In genomic region chr17:4994504-4994812, GRCm38 (mm10) we compare ENCODE assay signal across 8 mouse cellular contexts. TPM values are rescaled to one million over a fixed set of nuclear protein-coding genes. Genes with fewer than 3 reads are reported as not detected.
DNase-seq lines count a peak whose midpoint lies in the region; ATAC-seq and TF ChIP-seq lines count a peak whose summit lies in the region.

No protein-coding gene starts in this region.

- TF ChIP-seq CTCF in left cerebral cortex, adult 2 months (IDR thresholded peaks at IDR 0.05) = no peak

- peak in 1 of 2 experiments; percentile 43 for DNase-seq in left cerebral cortex, adult 2 months (ENCODE audit: extremely low spot score in 1 of 2, low spot score in 2 of 2)
- no peak for DNase-seq in left cerebral cortex, postnatal 10 days (ENCODE audit: extremely low spot score in 1 of 2, low spot score in 2 of 2)
- DNase-seq in hindbrain, embryonic 14.5 days (ENCODE audit: low spot score) = no peak
- DNase-seq in frontal cortex, postnatal 25 days (ENCODE audit: low spot score in 2 of 2) = no peak
- DNase-seq in cerebellum, postnatal 36 days = no peak
- DNase-seq in ovary, adult 18-20 months (ENCODE audit: low spot score) = no peak

- intact Hi-C loops in left cerebral cortex, adult 2 months (cut with DNase I) = loop anchor here (1.0 to 10.0 kb wide), 3 partner anchors 86 to 530 kb away; no protein-coding TSS in a partner anchor
- intact Hi-C loops in left cerebral cortex, postnatal 10 days (cut with DNase I) = loop anchor here (2.0 to 5.0 kb wide), 2 partner anchors 86 to 217 kb away; no protein-coding TSS in a partner anchor

- peaks cover 5% of the 10 kb centered on the region; the same call in 1 of the 2 replicates for H3K4me1 ChIP-seq in embryonic facial prominence, embryonic 12.5 days
- H3K4me1 ChIP-seq in hindbrain, embryonic 14.5 days (replicated peaks; ENCODE audit: control insufficient read depth, insufficient read depth, low read length) = peaks cover 36% of the 10 kb centered on the region
- peaks cover 22% of the 10 kb centered on the region for H3K4me1 ChIP-seq in midbrain, embryonic 16.5 days (ENCODE audit: control insufficient read depth, insufficient read depth, low read length)

- no peaks in the 10 kb centered on the region for H3K36me3 ChIP-seq in embryonic facial prominence, embryonic 12.5 days
- no peaks in the 10 kb centered on the region for H3K36me3 ChIP-seq in hindbrain, embryonic 14.5 days (replicated peaks; ENCODE audit: control insufficient read depth, insufficient read depth)
- H3K36me3 ChIP-seq in midbrain, embryonic 16.5 days (ENCODE audit: control insufficient read depth, insufficient read depth, low read length) = no peaks in the 10 kb centered on the region

- H3K27ac ChIP-seq in left cerebral cortex, adult 2 months = peak overlapping the region; percentile 99
- H3K27ac ChIP-seq in embryonic facial prominence, embryonic 12.5 days = peak overlapping the region; percentile 100
- H3K27ac ChIP-seq in hindbrain, embryonic 14.5 days = peak overlapping the region; percentile 100
- peak overlapping the region; percentile 100 for H3K27ac ChIP-seq in midbrain, embryonic 16.5 days (ENCODE audit: low read length)

- H3K27me3 ChIP-seq in embryonic facial prominence, embryonic 12.5 days = no peaks in the 10 kb centered on the region
- H3K27me3 ChIP-seq in hindbrain, embryonic 14.5 days (ENCODE audit: control insufficient read depth, insufficient read depth, low read length) = no peaks in the 10 kb centered on the region
- H3K27me3 ChIP-seq in midbrain, embryonic 16.5 days (ENCODE audit: control insufficient read depth, insufficient read depth, low read depth, low read length) = no peaks in the 10 kb centered on the region

- under 1% methylated on average over 24 of the region's 55 CpGs for WGBS in embryonic facial prominence, embryonic 12.5 days
- 0% methylated on average over 11 of the region's 55 CpGs for WGBS in hindbrain, embryonic 14.5 days
- under 1% methylated on average over 46 of the region's 55 CpGs for WGBS in midbrain, embryonic 16.5 days

- peak overlapping the region; percentile 100 for H3K9ac ChIP-seq in embryonic facial prominence, embryonic 12.5 days
- peak overlapping the region; percentile 100 for H3K9ac ChIP-seq in hindbrain, embryonic 14.5 days
- H3K9ac ChIP-seq in midbrain, embryonic 16.5 days (ENCODE audit: low read depth, low read length) = peak overlapping the region; percentile 100

- peak overlapping the region; percentile 90 for H3K4me3 ChIP-seq in left cerebral cortex, adult 2 months
- H3K4me3 ChIP-seq in embryonic facial prominence, embryonic 12.5 days = peak overlapping the region; percentile 97
- peak overlapping the region; percentile 99 for H3K4me3 ChIP-seq in hindbrain, embryonic 14.5 days (replicated peaks; ENCODE audit: low read length)
- peak overlapping the region; percentile 94 for H3K4me3 ChIP-seq in midbrain, embryonic 16.5 days (ENCODE audit: low read depth, low read length)

- peak; percentile 20 for ATAC-seq in embryonic facial prominence, embryonic 12.5 days (ENCODE audit: insufficient number of reproducible peaks, insufficient read depth, low FRiP score, low TSS enrichment)
- ATAC-seq in hindbrain, embryonic 14.5 days (ENCODE audit: low FRiP score) = peak; percentile 22
- no peak; the same call in 1 of the 2 replicates for ATAC-seq in midbrain, embryonic 16.5 days

- no peaks in the 10 kb centered on the region for H3K9me3 ChIP-seq in embryonic facial prominence, embryonic 12.5 days
- no peaks in the 10 kb centered on the region for H3K9me3 ChIP-seq in hindbrain, embryonic 14.5 days (ENCODE audit: control insufficient read depth, low read length)
- no peaks in the 10 kb centered on the region for H3K9me3 ChIP-seq in midbrain, embryonic 16.5 days (replicated peaks; ENCODE audit: control insufficient read depth, low read length, poor library complexity, severe bottlenecking)

- peak overlapping the region; percentile 58 for H3K4me2 ChIP-seq in embryonic facial prominence, embryonic 12.5 days (replicated peaks)
- peak overlapping the region; percentile 61 for H3K4me2 ChIP-seq in hindbrain, embryonic 14.5 days (replicated peaks)
- H3K4me2 ChIP-seq in midbrain, embryonic 16.5 days (ENCODE audit: low read length) = peak overlapping the region; percentile 81

RNA-seq across cellular contexts. Expression of gene Arid1b, which starts 0.3 kb away (rescaled TPM):
- 10 to 100 TPM; 81.4 to 86.1 TPM for total RNA-seq in left cerebral cortex, adult 2 months (2021)
- 10 to 100 TPM; 77.4 to 83.3 TPM for total RNA-seq in left cerebral cortex, postnatal 10 days (2021)
- polyA plus RNA-seq in embryonic facial prominence, embryonic 12.5 days (2016; fragmentation: Nextera tagmentation; extraction: Ambion mirVana) = 17.2 and 18.5 TPM in 2 replicates
- polyA plus RNA-seq in hindbrain, embryonic 14.5 days (2014; fragmentation: Nextera tagmentation; extraction: Ambion mirVana) = 18.8 and 20.5 TPM in 2 replicates
- polyA plus RNA-seq in midbrain, embryonic 16.5 days (2015; fragmentation: Nextera tagmentation; extraction: Ambion mirVana) = 13.1 and 13.2 TPM in 2 replicates
